Mouse (Mus musculus): ENCODE results near the gene Ssrp1. TPM values are rescaled to one million over a fixed set of nuclear protein-coding genes. Genes with fewer than 3 reads are reported as not detected.

Gene Ssrp1
- 109 and 120 TPM in 2 replicates for polyA plus RNA-seq (2012; rRNA removed)

- Histone ChIP-seq H3K4me3 (ENCODE audit: control insufficient read depth, low read depth, low read length) (peak within 1 kb of the TSS; percentile 98), H3K27me3 (ENCODE audit: control insufficient read depth, insufficient read depth, low read length) (no peaks in the 10 kb centered on the region), H3K36me3 (ENCODE audit: control insufficient read depth, insufficient read depth, low read length) (peaks cover 1% of the 10 kb centered on the region), H3K27ac (ENCODE audit: control insufficient read depth, insufficient read depth, low read depth, low read length) (peak within 1 kb of the TSS; percentile 88), H3K4me1 (ENCODE audit: control insufficient read depth, insufficient read depth, low read length) (peaks cover 3% of the 10 kb centered on the region)
- TF ChIP-seq POLR2A (IDR thresholded peaks at IDR 0.05; ENCODE audit: control insufficient read depth, low read depth, low read length) (peak; percentile 62; the same call in 1 of the 2 replicates), CTCF (IDR thresholded peaks at IDR 0.05; ENCODE audit: control insufficient read depth, insufficient read depth, insufficient replicate concordance, low read depth, low read length) (no peak)
These were observed at the start of gene Ssrp1, which contains the start of gene P2rx3 for GRCm38 (mm10) chr2:85037047-85038026. Ssrp1 (plus strand) TSS chr2:85037234. P2rx3 (minus strand) TSS chr2:85037462.

GRCm38 (mm10) chr2:84987930-84988329 lies 49.1 kb upstream of the Ssrp1 start, which contains the start of gene Prg3:
Prg3 (plus strand) TSS chr2:84988215.
- no peak within 1 kb of the TSS for H3K27ac ChIP-seq (ENCODE audit: control insufficient read depth, insufficient read depth, low read depth, low read length)
- TF ChIP-seq POLR2A (IDR thresholded peaks at IDR 0.05; ENCODE audit: control insufficient read depth, low read depth, low read length) (no peak), CTCF (IDR thresholded peaks at IDR 0.05; ENCODE audit: control insufficient read depth, insufficient read depth, insufficient replicate concordance, low read depth, low read length) (no peak)
- H3K27me3 ChIP-seq (ENCODE audit: control insufficient read depth, insufficient read depth, low read length) = no peaks in the 10 kb centered on the region

GRCm38 (mm10) chr2:84996376-84996775 lies 40.7 kb upstream of the Ssrp1 start:
- Histone ChIP-seq H3K4me1 (ENCODE audit: control insufficient read depth, insufficient read depth, low read length) (no peaks in the 10 kb centered on the region), H3K36me3 (ENCODE audit: control insufficient read depth, insufficient read depth, low read length) (no peaks in the 10 kb centered on the region), H3K27me3 (ENCODE audit: control insufficient read depth, insufficient read depth, low read length) (no peaks in the 10 kb centered on the region), H3K4me3 (ENCODE audit: control insufficient read depth, low read depth, low read length) (no peak overlapping the region), H3K27ac (ENCODE audit: control insufficient read depth, insufficient read depth, low read depth, low read length) (no peak overlapping the region)
- no peak for TF ChIP-seq CTCF (IDR thresholded peaks at IDR 0.05; ENCODE audit: control insufficient read depth, insufficient read depth, insufficient replicate concordance, low read depth, low read length)
- TF ChIP-seq POLR2A (IDR thresholded peaks at IDR 0.05; ENCODE audit: control insufficient read depth, low read depth, low read length) = no peak

More at GRCm38 (mm10) chr2:84987930-84988329, 49.1 kb upstream of the Ssrp1 start, which contains the start of gene Prg3:
- no peaks in the 10 kb centered on the region for H3K4me1 ChIP-seq (ENCODE audit: control insufficient read depth, insufficient read depth, low read length)
- H3K36me3 ChIP-seq (ENCODE audit: control insufficient read depth, insufficient read depth, low read length) = no peaks in the 10 kb centered on the region
- no peak within 1 kb of the TSS for H3K4me3 ChIP-seq (ENCODE audit: control insufficient read depth, low read depth, low read length)

GRCm38 (mm10) chr2:84999486-85000181 lies 37.4 kb upstream of the Ssrp1 start:
- H3K27me3 ChIP-seq (ENCODE audit: control insufficient read depth, insufficient read depth, low read length) = no peaks in the 10 kb centered on the region
- no peak for TF ChIP-seq POLR2A (IDR thresholded peaks at IDR 0.05; ENCODE audit: control insufficient read depth, low read depth, low read length)
- no peak for TF ChIP-seq CTCF (IDR thresholded peaks at IDR 0.05; ENCODE audit: control insufficient read depth, insufficient read depth, insufficient replicate concordance, low read depth, low read length)
- no peak overlapping the region for H3K4me3 ChIP-seq (ENCODE audit: control insufficient read depth, low read depth, low read length)
- no peaks in the 10 kb centered on the region for H3K36me3 ChIP-seq (ENCODE audit: control insufficient read depth, insufficient read depth, low read length)
- H3K4me1 ChIP-seq (ENCODE audit: control insufficient read depth, insufficient read depth, low read length) = no peaks in the 10 kb centered on the region
- no peak overlapping the region for H3K27ac ChIP-seq (ENCODE audit: control insufficient read depth, insufficient read depth, low read depth, low read length)

- no peak overlapping the region for H3K4me3 ChIP-seq (ENCODE audit: control insufficient read depth, low read depth, low read length)
- H3K36me3 ChIP-seq (ENCODE audit: control insufficient read depth, insufficient read depth, low read length) = no peaks in the 10 kb centered on the region
- no peak for TF ChIP-seq CTCF (IDR thresholded peaks at IDR 0.05; ENCODE audit: control insufficient read depth, insufficient read depth, insufficient replicate concordance, low read depth, low read length)
- no peak for TF ChIP-seq POLR2A (IDR thresholded peaks at IDR 0.05; ENCODE audit: control insufficient read depth, low read depth, low read length)
- no peaks in the 10 kb centered on the region for H3K4me1 ChIP-seq (ENCODE audit: control insufficient read depth, insufficient read depth, low read length)
- H3K27ac ChIP-seq (ENCODE audit: control insufficient read depth, insufficient read depth, low read depth, low read length) = no peak overlapping the region
- no peaks in the 10 kb centered on the region for H3K27me3 ChIP-seq (ENCODE audit: control insufficient read depth, insufficient read depth, low read length)
These were observed 35.5 kb upstream of the Ssrp1 start for GRCm38 (mm10) chr2:85001497-85001896.

GRCm38 (mm10) chr2:85002575-85002974 lies 34.5 kb upstream of the Ssrp1 start:
- no peak for TF ChIP-seq POLR2A (IDR thresholded peaks at IDR 0.05; ENCODE audit: control insufficient read depth, low read depth, low read length)
- TF ChIP-seq CTCF (IDR thresholded peaks at IDR 0.05; ENCODE audit: control insufficient read depth, insufficient read depth, insufficient replicate concordance, low read depth, low read length) = no peak

GRCm38 (mm10) chr2:85004341-85004740 lies 32.7 kb upstream of the Ssrp1 start:
- Histone ChIP-seq H3K4me1 (ENCODE audit: control insufficient read depth, insufficient read depth, low read length) (no peaks in the 10 kb centered on the region), H3K27me3 (ENCODE audit: control insufficient read depth, insufficient read depth, low read length) (no peaks in the 10 kb centered on the region), H3K27ac (ENCODE audit: control insufficient read depth, insufficient read depth, low read depth, low read length) (no peak overlapping the region), H3K36me3 (ENCODE audit: control insufficient read depth, insufficient read depth, low read length) (no peaks in the 10 kb centered on the region), H3K4me3 (ENCODE audit: control insufficient read depth, low read depth, low read length) (0 out of 2 replicates have a peak overlapping the region, but pooled peaks have one; percentile 10)
- TF ChIP-seq CTCF (IDR thresholded peaks at IDR 0.05; ENCODE audit: control insufficient read depth, insufficient read depth, insufficient replicate concordance, low read depth, low read length) (no peak), POLR2A (IDR thresholded peaks at IDR 0.05; ENCODE audit: control insufficient read depth, low read depth, low read length) (no peak)

More at GRCm38 (mm10) chr2:85002575-85002974, 34.5 kb upstream of the Ssrp1 start:
- Histone ChIP-seq H3K4me1 (ENCODE audit: control insufficient read depth, insufficient read depth, low read length) (no peaks in the 10 kb centered on the region), H3K27me3 (ENCODE audit: control insufficient read depth, insufficient read depth, low read length) (no peaks in the 10 kb centered on the region), H3K27ac (ENCODE audit: control insufficient read depth, insufficient read depth, low read depth, low read length) (no peak overlapping the region), H3K36me3 (ENCODE audit: control insufficient read depth, insufficient read depth, low read length) (no peaks in the 10 kb centered on the region), H3K4me3 (ENCODE audit: control insufficient read depth, low read depth, low read length) (no peak overlapping the region)
